Mouse (Mus musculus): ENCODE data around the gene Cisd1.

GRCm38 (mm10) chr10:71284511-71285125 lies 60.1 kb downstream of the Cisd1 start:
- TF ChIP-seq CTCF (IDR thresholded peaks at IDR 0.05; ENCODE audit: low read depth) (no peak), EP300 (IDR thresholded peaks at IDR 0.05; ENCODE audit: low read depth) (no peak)
